Mouse (Mus musculus) liver, postnatal 0 days (tissue): ENCODE data around the gene Tcf3. TPM values are rescaled to one million over a fixed set of nuclear protein-coding genes. Genes with fewer than 3 reads are reported as not detected.
A peak's percentile ranks its signal among the peaks of the same experiment; 100 is the strongest.

ENCODE experiments used
- ATAC-seq: fragments of 200-750 bp; cut with Nextera tagmentation; 2 replicates; pipeline ENCODE4 v1.8.0; 2017; ENCODE audit warnings: mild to moderate bottlenecking, moderate library complexity
- DNase-seq: peaks from one replicate; pipeline ENCODE4 v3.0.0-alpha.2; 2016
- H3K27ac ChIP-seq: fragments of 300-500 bp; sonication (generic); 2 replicates; pipeline ENCODE4 v1.5.1; 2014; ENCODE audit warnings: antibody characterized with exemption, moderate library complexity, mild to moderate bottlenecking, low read depth
- H3K27me3 ChIP-seq: fragments of 300-500 bp; sonication (generic); 2 replicates; pipeline ENCODE4 v1.6.1; 2014; ENCODE audit warnings: low read length, control low read depth, mixed read lengths; ENCODE audit not compliant: insufficient read depth
- H3K36me3 ChIP-seq: fragments of 300-500 bp; sonication (generic); replicated peaks from 2 replicates; pipeline ENCODE4 v1.6.1; 2014; ENCODE audit warnings: mild to moderate bottlenecking, control low read depth, low read length, moderate library complexity, mixed read lengths; ENCODE audit not compliant: insufficient read depth
- H3K4me1 ChIP-seq: fragments of 300-500 bp; sonication (generic); 2 replicates; pipeline ENCODE4 v1.6.1; 2014; ENCODE audit warnings: antibody characterized with exemption, mild to moderate bottlenecking, control low read depth; ENCODE audit not compliant: insufficient read depth
- H3K4me2 ChIP-seq: fragments of 300-500 bp; sonication (generic); 2 replicates; pipeline ENCODE4 v1.6.1; 2014; ENCODE audit warnings: low read depth, mild to moderate bottlenecking, low read length, moderate library complexity, mixed read lengths
- H3K4me3 ChIP-seq: fragments of 300-500 bp; sonication (generic); 2 replicates; pipeline ENCODE4 v1.5.1; 2014; ENCODE audit warnings: low read depth, low read length
- H3K9ac ChIP-seq: fragments of 300-500 bp; sonication (generic); replicated peaks from 2 replicates; pipeline ENCODE4 v1.6.1; 2014; ENCODE audit warnings: mild to moderate bottlenecking, moderate library complexity
- H3K9me3 ChIP-seq: fragments of 300-500 bp; sonication (generic); 2 replicates; pipeline ENCODE4 v1.6.1; 2016; ENCODE audit warnings: mild to moderate bottlenecking, control low read depth, low read length, mixed read lengths
- CTCF ChIP-seq: sonication (generic); IDR thresholded peaks from 2 replicates; pipeline ENCODE4 v1.5.1; 2016; ENCODE audit warnings: antibody characterized with exemption, low read depth
- EP300 ChIP-seq: IDR thresholded peaks from 2 replicates; pipeline ENCODE4 v1.6.1; 2016; ENCODE audit warnings: antibody characterized with exemption, low read depth, mild to moderate bottlenecking
- whole genome bisulfite sequencing: fragments of 180-500 bp; shearing (Covaris S2); extraction: QIAGEN DNeasy Blood & Tissue Kit; methylation state at CpG from one replicate; pipeline ENCODE4 v1.1.7; 2014; ENCODE audit not compliant: insufficient replicate concordance; 5-methylcytosine and 5-hydroxymethylcytosine counted together
- polyA plus RNA-seq: library from polyadenylated mRNA; unstranded; fragments of >200 nt; fragmentation: Nextera tagmentation; extraction: Ambion mirVana; gene quantifications from 2 replicates; pipeline ENCODE4 v1.2.1, GENCODE M21; 2015

Tcf3 gene
- polyA plus RNA-seq, 1 experiment from 2014 or later = 28.2 TPM

- Histone ChIP-seq H3K4me1 (peaks cover 31% of the 10 kb centered on the region), H3K27ac (no peak overlapping the region), H3K27me3 (no peaks in the 10 kb centered on the region), H3K4me2 (peak overlapping the region; percentile 88), H3K9me3 (no peaks in the 10 kb centered on the region), H3K9ac (peak overlapping the region; percentile 80), H3K4me3 (peak overlapping the region; percentile 70), H3K36me3 (peaks cover 41% of the 10 kb centered on the region)
- DNase-seq (no peak), ATAC-seq (no peak)
- peak; percentile 55 for TF ChIP-seq CTCF
- TF ChIP-seq EP300 = no peak
- 44% methylated on average over 10 of the region's 10 CpGs for WGBS
Measured at GRCm38 (mm10) chr10:80405481-80406173, 27.8 kb downstream of the Tcf3 start.

- peaks cover 41% of the 10 kb centered on the region for H3K4me1 ChIP-seq
- peak; percentile 49 for DNase-seq
Measured at GRCm38 (mm10) chr10:80403044-80403692, 30.3 kb downstream of the Tcf3 start.

GRCm38 (mm10) chr10:80400704-80401161 is 32.7 kb downstream of the Tcf3 start:
- Histone ChIP-seq H3K4me2 (peak overlapping the region; percentile 86), H3K27ac (peak overlapping the region; percentile 82), H3K9ac (peak overlapping the region; percentile 55; the same call in 1 of the 2 replicates), H3K9me3 (no peaks in the 10 kb centered on the region), H3K4me1 (peaks cover 42% of the 10 kb centered on the region), H3K27me3 (no peaks in the 10 kb centered on the region), H3K36me3 (peaks cover 24% of the 10 kb centered on the region), H3K4me3 (no peak overlapping the region)
- ATAC-seq (no peak), DNase-seq (no peak)
- 61% methylated on average over 4 of the region's 4 CpGs for whole genome bisulfite sequencing
- TF ChIP-seq EP300 = no peak
- TF ChIP-seq CTCF = no peak

More at GRCm38 (mm10) chr10:80403044-80403692, 30.3 kb downstream of the Tcf3 start:
- Histone ChIP-seq H3K4me3 (no peak overlapping the region), H3K9ac (no peak overlapping the region), H3K4me2 (no peak overlapping the region), H3K36me3 (peaks cover 24% of the 10 kb centered on the region), H3K27me3 (no peaks in the 10 kb centered on the region), H3K27ac (no peak overlapping the region), H3K9me3 (no peaks in the 10 kb centered on the region)
- TF ChIP-seq CTCF (peak; percentile 75), EP300 (no peak)
- WGBS = 85% methylated on average over 4 of the region's 4 CpGs
- no peak for ATAC-seq

GRCm38 (mm10) chr10:80399973-80400703 is 33.3 kb downstream of the Tcf3 start:
- no peak for DNase-seq
- ATAC-seq = peak; percentile 0; the same call in 1 of the 2 replicates
- no peaks in the 10 kb centered on the region for H3K9me3 ChIP-seq
- TF ChIP-seq CTCF = no peak
- no peak for TF ChIP-seq EP300
- peak overlapping the region; percentile 82 for H3K27ac ChIP-seq
- peak overlapping the region; percentile 86 for H3K4me2 ChIP-seq
- no peaks in the 10 kb centered on the region for H3K27me3 ChIP-seq
- 14% methylated on average over 17 of the region's 17 CpGs for WGBS
- peak overlapping the region; percentile 73 for H3K4me3 ChIP-seq
- H3K9ac ChIP-seq = peak overlapping the region; percentile 55
- peaks cover 29% of the 10 kb centered on the region for H3K36me3 ChIP-seq
- H3K4me1 ChIP-seq = peaks cover 36% of the 10 kb centered on the region

- Histone ChIP-seq H3K4me2 (peak within 1 kb of the TSS; percentile 95), H3K4me3 (peak within 1 kb of the TSS; percentile 73), H3K27ac (peak within 1 kb of the TSS; percentile 97), H3K36me3 (peaks cover 36% of the 10 kb centered on the region), H3K9ac (peak within 1 kb of the TSS; percentile 81), H3K27me3 (no peaks in the 10 kb centered on the region), H3K9me3 (no peaks in the 10 kb centered on the region), H3K4me1 (peaks cover 33% of the 10 kb centered on the region)
- peak; percentile 91 for ATAC-seq
- peak; percentile 99 for DNase-seq
- under 1% methylated on average over 49 of the region's 82 CpGs for WGBS
- TF ChIP-seq EP300 = no peak
- TF ChIP-seq CTCF = no peak
Measured at GRCm38 (mm10) chr10:80399191-80399972, 34.1 kb downstream of the Tcf3 start, which contains the start of gene Mbd3. Gene Mbd3, minus strand, starts transcription at chr10:80399550.
